Mouse (Mus musculus) 416B (cell line): ENCODE measurements around the gene Mrpl47.
A peak's percentile ranks its signal among the peaks of the same experiment; 100 is the strongest.
"Not testable (repeated sequence)": the region's sequence is repeated elsewhere in the genome, so short reads cannot be mapped to it uniquely, and the experiment has no call there.

Source experiments
- DNase-seq: peaks from one replicate; pipeline ENCODE4 v3.0.0; 2011; ENCODE audit warnings: low read depth

The Mrpl47 gene

DNA sequence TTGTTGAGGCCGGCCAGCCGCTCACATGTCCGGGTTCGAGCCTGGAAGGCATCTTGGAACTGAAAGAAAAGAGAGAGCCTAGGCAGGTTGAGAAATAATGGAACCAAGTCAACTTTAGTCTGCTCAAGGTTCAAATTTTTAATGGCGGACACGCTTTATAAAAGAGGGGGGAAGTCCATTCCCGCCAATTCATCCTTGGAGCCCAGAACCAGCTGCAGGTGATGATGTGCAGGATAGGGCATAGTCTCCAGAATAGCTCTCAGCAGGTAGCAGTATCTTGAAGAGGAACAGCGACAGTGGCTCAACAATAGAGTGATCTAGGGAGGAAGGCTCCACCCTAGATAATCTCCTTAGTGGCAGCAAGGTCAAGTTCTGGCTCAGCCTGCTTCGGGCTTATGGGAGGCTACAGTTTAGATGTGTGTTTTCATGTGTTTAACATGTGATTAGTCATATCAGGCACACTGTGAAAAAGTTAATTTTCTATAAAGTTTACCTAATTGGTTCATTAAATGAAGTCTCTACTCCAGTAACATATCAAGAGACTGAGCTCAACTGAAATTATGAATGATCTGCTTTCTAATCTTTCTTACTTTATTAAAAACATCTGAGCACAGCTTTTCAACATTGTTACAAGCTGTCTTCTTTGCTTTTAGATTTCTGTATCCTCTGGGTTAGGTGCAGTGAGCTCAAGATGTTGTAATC, 31.6 kb downstream of the Mrpl47 start, which contains the start of gene Actl6a:
Actl6a (plus strand) TSS at position 652 of the 702 bp plus-strand sequence.
- DNase-seq = not testable (repeated sequence)

DNA sequence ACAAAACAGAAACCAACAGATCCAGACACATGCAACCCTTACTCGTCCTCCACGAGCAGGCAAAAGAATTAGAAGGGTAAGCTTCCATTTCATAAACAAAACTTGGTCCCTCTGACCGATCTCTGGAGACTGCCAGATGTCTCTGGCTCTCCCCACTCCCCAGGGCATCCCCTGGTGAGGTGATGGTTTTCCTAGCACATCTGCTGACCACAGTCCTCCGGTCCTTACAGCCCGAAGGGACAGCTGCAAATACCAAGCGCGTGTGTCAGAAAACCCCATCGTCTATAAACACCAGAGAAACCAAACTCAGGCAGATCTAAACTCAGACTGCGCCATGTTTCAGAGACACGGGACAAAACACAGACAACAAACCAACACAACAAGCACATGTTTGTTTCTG, 32.8 kb downstream of the Mrpl47 start:
- not testable (repeated sequence) for DNase-seq

DNA sequence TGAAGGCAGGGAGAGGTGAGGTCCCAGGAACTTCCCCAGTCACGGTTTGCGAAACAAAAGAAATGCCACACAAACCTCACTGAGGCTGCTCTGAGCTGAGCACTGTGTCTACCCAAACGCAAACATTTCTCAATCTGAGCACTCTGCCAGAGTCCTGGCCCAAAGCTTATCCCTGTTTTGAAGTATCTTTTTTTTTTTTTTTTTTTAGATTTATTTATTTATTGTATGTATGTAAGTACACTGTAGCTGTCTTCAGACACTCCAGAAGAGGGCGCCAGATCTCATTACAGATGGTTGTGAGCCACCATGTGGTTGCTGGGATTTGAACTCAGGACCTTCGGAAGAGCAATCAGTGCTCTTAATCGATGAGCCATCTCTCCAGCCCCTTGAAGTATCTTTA, 33.4 kb downstream of the Mrpl47 start:
- not testable (repeated sequence) for DNase-seq

DNA sequence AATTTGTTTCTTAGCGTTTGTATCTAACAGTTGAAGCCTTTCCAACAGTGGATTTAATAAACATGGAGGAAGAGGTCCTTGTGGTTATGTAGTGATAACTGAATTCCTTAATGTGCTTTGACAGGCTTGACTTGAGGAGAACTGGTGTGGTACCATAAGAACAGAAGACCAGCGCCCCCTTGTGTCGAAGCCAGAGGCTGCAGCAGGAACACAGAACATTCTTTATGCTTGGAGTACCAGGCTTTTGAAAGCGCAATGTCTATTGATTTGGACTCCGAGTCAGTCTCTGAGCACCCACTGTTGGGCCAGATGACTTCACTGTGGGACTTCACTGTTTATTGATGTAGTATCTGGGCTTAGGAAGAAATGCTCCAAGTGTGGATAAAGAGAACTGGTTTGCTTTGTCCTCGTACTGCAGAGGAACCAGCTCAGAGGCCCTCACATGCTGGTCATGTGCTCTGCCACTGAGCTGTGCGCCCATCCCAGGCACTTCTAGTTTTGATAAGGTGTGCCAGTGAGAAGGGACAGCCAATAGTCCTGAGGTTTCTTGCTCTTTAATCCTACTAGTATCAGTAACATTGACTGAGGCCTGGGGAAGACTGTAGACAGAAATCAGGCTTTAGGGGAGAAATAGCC, 39.1 kb downstream of the Mrpl47 start:
- peak; percentile 87 for DNase-seq

DNA sequence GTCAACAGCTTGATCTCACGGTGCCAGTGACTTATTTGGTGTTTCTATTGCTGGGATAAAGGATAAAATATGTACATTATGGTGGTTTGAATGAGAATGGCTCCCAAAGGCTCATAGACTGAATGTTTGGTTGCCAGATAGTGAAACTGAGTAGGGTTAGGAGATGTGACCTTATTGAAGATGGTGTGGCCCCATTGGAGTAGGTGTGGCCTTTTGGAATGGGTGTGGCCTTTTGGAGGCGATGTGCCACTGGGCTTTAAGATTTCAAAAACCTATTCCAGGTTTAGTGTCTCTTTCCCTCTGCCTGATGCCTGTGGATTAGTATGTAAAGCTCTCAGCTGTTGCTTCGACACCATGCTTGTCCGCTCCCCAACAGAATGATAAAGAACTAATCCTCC, 41.8 kb downstream of the Mrpl47 start:
- peak; percentile 14 for DNase-seq

DNA sequence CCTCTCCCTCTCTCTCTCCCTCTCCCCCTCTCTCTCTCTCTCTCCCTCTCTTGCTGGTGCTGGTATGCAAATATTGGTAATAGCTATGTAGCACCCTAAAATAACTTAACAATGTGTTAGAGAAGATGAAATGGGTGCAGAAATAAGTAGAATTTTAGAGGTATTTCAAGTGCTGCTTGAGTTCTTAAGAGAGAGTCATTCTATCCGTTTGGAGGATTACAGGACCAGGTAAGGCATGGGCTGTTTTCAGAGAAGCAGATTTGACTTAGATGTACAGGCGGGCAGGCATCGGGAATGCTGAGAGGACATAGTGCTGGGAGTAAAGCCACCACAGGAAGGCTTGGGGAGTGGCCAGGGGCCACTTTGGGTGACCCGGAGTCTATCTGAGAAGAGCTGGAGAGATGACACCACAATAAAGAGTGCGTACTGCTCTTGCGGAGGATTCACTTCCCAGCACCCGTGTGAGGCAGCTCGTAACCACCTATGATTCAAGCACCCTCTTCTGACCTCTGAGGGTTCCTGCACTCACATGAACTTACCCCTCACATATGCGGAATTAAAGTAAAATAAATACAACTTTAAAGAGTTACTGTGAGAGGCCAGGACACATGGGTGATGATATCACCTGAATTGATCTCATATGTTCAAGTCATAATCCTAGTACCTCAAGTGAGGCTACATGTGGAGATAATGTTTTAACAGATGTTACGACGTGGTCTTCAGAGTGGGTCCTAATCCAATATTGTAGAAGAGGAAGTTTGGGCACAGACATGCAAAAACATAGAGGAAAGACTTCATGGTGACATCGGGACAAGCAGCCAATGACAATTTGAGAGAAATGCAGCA, 42.4 kb downstream of the Mrpl47 start:
- DNase-seq = peak; percentile 69

DNA sequence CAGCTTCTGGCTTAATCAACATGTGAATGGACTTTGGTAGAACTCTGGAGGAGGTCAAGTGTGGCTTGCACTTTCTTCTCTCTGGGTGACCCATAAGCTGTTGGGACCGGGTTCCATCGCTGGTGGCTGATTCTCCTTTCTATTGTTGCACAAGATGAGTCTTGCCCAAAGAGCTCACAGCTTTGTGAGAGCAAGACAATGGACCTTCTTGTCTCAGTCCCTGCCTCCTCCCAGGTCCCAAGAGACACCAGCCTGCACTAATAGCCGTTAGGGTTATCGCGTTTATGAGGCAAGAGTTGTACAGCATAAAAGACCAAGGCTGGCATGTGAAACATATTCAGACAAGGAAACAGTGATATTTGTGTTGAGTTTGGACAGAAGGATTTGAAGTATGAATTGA, 43.2 kb downstream of the Mrpl47 start:
- DNase-seq = no peak

DNA sequence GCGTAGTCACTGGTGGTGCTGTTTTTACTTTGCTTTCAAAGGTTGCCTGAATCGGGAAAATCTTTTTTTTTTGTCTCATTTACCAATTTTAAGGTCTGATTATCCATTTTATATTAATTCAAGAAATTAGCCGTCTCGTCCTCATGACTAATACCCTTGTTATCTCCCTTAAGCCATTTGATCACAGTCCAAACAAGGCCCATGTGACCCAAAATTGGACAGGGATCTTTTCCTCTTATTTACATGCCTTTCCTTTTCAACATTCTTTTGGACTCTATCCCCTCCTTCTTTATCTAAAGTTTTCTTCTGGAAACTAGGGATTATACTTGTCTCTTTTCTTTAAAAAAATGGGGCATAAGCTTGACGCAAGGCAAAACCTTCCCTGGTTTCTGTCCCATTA, 45.6 kb downstream of the Mrpl47 start:
- DNase-seq = no peak

DNA sequence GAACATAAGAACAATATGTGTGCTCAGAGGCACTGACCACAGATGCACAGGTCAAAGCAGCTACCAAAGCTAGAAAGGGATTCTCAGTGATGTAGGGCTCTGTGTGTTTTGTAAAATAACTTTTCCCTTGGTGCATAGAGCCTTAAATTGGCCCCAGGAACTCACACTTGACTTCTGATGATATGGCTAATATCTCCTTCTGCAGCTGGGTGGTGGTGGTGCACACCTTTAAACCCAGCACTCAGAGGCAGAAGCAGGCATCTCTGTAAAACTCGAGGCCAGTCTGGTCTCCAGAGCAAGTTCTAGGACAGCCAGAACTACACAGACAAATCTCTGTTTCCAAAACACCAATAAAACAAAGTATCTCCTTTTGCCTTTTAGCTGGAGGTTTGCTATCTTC, 46.5 kb downstream of the Mrpl47 start:
- no peak for DNase-seq

DNA sequence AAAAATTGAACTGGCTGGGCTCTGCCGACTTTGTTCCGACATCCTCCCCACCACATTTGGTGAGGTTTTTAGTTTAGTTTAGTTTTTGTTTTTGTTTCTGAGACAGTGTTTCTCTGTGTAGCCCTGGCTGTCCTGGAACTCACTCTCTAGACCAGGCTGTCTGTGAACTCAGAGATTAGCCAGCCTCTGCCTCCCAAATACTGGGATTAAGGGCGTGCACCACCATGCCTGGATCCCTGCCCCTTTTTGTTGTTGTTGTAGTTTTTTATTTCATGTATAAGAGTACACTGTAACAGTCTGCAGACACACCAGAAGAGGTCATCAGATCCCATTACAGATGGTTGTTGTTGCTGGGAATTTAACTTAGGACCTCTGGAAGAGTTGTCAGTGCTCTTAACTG, 47.4 kb downstream of the Mrpl47 start:
- no peak for DNase-seq

DNA sequence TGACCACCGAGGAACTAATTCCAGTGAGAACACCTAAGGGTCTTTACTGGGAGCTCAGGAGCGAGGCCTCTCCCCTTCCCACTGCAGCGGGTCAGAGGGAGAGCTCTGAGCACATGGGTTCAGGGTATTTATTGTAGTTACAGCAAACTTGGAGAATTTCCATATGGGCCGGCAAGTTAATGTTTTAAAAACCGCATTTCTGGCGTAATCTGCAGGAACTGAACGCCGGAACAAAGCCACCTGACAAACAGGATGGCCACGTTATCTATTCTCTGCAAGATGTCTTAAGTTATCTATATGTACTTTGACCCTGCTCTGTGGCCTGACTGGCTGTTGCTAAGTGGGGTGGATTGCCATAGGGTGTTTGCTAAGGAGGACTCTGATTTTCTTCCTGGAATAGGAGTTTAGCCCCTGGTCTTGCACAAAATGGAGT, 47.8 kb downstream of the Mrpl47 start:
- DNase-seq = peak; percentile 88

DNA sequence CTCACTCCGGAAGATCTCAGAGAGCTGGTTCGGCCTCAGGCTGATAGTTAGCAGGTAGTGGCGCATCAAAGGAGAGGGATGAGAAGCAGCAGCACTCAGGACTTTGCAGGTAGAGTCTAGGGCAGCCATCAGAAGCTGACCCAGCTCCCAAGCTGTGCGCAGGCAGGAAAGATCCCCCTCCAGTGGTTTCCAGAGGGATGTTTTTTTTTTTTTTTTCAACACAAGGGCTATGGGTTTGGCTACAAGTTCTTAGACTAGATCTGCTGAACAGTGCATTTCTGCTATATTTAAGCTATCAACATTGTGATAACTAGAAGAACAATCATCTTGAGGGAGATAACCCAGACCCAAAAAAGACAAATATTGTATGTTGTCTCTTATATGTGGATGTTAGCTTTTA, 50.2 kb downstream of the Mrpl47 start:
- no peak for DNase-seq

DNA sequence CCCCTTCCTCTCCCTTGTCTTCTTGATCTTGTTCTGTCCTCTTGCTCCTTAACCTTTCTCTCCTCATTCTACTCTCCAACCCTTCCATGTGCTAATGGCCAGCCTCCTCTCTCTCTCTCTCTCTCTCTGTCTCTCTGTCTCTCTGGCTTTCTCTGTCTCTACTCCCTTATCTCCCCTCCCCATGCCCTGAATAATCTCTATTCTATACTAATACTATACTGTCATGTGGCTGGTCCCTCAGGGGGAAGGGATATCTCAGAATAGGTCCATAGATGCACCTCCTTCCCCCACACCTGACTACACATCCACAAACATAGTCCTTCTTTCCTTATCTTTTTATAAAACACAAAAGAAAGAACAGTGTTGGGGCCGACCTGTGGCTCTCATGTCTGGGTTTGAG, 50.9 kb downstream of the Mrpl47 start:
- no peak for DNase-seq

DNA sequence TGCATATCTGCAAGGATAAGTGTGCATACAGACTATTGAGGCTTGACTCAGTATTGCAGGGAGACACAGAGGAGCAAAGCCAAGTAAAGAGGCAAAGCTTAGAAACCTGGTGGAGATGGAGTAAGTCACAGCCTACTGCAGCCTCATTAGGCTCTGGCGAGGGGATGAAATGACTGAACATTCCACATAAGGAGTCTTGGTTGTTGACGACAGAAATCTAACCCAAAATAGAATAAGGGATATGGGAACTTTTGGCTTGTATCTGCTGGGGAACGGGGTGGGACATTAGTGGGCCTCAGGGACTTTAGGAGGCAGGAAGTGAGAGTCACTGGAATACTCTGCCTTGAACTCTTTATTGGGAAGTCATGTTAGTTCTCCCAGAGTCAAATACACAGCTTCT, 52.8 kb downstream of the Mrpl47 start:
- no peak for DNase-seq

DNA sequence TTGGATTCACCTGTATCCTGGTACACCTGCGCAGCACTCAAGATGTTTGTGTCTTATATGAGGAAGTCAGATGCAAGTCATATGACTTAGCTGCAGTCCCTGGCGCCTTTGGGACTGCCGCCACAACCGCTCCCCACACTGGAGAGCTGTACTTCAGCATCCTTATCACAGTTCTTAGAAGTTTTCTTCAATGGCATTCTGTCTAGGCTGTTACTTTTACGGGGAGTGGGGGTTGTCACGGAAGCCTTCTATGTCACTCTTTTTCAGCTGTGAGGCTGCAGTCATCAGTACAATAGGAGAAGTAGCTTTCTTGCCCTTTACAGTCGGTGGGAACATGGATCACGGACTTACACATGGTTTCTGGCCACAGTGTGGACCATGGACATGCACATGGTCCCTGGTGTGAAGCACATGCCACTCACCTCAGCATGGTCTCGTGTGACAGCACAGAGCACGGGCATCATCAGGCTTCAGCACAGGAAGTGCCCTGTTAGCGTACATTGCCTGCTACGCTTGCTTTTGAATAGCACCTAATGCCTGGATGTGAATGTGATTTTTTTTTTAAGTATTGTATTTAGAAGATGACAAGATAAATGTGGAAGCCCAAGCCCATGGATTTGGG, 54.4 kb downstream of the Mrpl47 start:
- DNase-seq = no peak

DNA sequence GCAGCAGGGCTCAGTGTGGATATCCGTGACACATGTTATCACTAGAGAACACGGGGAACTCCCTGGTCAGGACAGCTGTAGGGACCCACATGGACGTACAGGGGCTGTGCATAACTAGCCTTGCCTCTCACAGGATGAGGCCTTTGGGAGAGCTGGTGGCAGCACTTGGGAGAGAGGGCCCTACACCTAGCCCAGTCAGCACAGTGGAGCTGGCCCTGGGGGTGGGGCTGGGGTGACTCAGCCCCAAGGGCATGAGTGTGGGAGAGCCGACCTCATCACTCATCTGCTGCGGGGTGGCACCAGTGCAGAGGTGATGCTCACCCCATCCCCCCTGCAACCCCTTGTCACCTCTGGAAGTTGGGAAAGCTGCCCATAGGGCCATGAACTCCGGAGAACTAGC, 61.0 kb downstream of the Mrpl47 start:
- DNase-seq = no peak
